Mouse (Mus musculus) T-helper 2 cell (primary cell): ENCODE data around the gene Got2.

ENCODE experiments used
- in situ Hi-C: fragments of 300-600 bp; cut with MboI, MseI; formaldehyde crosslinking; loops from one replicate; pipeline ENCODE4 v1.15.1; 2025; ENCODE audit warnings: high pct_unique_total_duplicates

Got2 gene

GRCm38 (mm10) chr8:95822096-95822495 lies 66.3 kb downstream of the Got2 start:
- in situ Hi-C loops = loop anchor here (25.0 kb wide), 1 partner anchor 985 kb away; the partner anchor contains the start of genes Ciapin1 and Coq9

- in situ Hi-C loops = loop anchor here (25.0 kb wide), 1 partner anchor 984 kb away; the partner anchor contains the start of genes Ciapin1 and Coq9
Measured at GRCm38 (mm10) chr8:95821266-95821665, 67.1 kb downstream of the Got2 start.

GRCm38 (mm10) chr8:95818211-95818610 lies 70.1 kb downstream of the Got2 start:
- in situ Hi-C loops = loop anchor here (25.0 kb wide), 1 partner anchor 981 kb away; the partner anchor contains the start of genes Ciapin1 and Coq9

- in situ Hi-C loops = loop anchor here (25.0 kb wide), 1 partner anchor 980 kb away; the partner anchor contains the start of genes Ciapin1 and Coq9
Measured at GRCm38 (mm10) chr8:95817597-95817996, 70.8 kb downstream of the Got2 start.

GRCm38 (mm10) chr8:95816044-95816708 lies 72.2 kb downstream of the Got2 start:
- in situ Hi-C loops = loop anchor here (25.0 kb wide), 1 partner anchor 979 kb away; the partner anchor contains the start of genes Ciapin1 and Coq9
